Mouse (Mus musculus): Measurements from ENCODE around the gene Gm6370. TPM values are rescaled to one million over a fixed set of nuclear protein-coding genes. Genes with fewer than 3 reads are reported as not detected.
"Not testable (repeated sequence)": the region's sequence is repeated elsewhere in the genome, so short reads cannot be mapped to it uniquely, and the experiment has no call there.

The Gm6370 gene
- polyA plus RNA-seq, 1 experiment from 2014 or later = not detected

DNA sequence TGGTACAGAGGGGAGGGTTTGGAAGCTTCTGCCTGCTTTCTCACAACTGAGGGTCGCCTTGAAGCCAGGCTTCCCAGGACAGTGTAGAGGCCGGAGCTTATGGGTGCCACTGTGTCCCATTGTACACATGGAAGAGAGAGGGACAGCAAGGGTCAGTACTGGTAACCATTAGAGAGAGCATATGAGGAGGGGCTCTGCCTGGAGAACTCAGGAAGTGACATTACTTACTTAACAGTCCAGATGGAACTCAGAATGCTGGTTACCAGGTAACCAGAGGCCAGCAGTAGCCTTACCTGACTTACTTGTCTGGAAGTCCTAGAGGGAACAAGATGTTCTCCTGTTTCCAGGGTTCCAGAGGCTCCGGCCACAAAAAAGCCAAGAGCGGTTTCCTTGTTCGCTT lies 10.9 kb downstream of the Gm6370 start, which contains the start of gene 4930449I24Rik:
Gene 4930449I24Rik, plus strand, starts transcription at position 301 of the 400 bp plus-strand sequence.
- not testable (repeated sequence) for DNase-seq (ENCODE audit: low spot score); H3K27me3 ChIP-seq (ENCODE audit: insufficient read depth, poor library complexity, severe bottlenecking); H3K4me3 ChIP-seq; H3K27ac ChIP-seq; H3K9me3 ChIP-seq; H3K4me1 ChIP-seq; H3K36me3 ChIP-seq
- no CpG with 5 or more reads among the region's 5 CpGs for WGBS

DNA sequence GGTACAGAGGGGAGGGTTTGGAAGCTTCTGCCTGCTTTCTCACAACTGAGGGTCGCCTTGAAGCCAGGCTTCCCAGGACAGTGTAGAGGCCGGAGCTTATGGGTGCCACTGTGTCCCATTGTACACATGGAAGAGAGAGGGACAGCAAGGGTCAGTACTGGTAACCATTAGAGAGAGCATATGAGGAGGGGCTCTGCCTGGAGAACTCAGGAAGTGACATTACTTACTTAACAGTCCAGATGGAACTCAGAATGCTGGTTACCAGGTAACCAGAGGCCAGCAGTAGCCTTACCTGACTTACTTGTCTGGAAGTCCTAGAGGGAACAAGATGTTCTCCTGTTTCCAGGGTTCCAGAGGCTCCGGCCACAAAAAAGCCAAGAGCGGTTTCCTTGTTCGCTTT lies 22.7 kb downstream of the Gm6370 start, which contains the start of gene Gm3402:
Gene Gm3402, plus strand, starts transcription at position 301 of the 400 bp plus-strand sequence.
- H3K36me3 ChIP-seq; DNase-seq (ENCODE audit: low spot score); H3K4me3 ChIP-seq; H3K9me3 ChIP-seq; H3K27me3 ChIP-seq (ENCODE audit: insufficient read depth, poor library complexity, severe bottlenecking); H3K4me1 ChIP-seq; H3K27ac ChIP-seq: not testable (repeated sequence)
- WGBS = 93% methylated on average over 2 of the region's 5 CpGs

DNA sequence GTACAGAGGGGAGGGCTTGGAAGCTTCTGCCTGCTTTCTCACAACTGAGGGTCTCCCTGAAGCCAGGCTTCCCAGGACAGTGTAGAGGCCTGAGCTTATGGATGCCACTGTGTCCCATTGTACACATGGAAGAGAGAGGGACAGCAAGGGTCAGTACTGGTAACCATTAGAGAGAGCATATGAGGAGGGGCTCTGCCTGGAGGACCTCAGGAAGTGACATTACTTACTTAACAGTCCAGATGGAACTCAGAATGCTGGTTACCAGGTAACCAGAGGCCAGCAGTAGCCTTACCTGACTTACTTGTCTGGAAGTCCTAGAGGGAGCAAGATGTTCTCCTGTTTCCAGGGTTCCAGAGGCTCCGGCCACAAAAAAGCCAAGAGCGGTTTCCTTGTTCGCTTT lies 34.3 kb downstream of the Gm6370 start, which contains the start of gene Gm3404:
Gene Gm3404, plus strand, starts transcription at position 301 of the 400 bp plus-strand sequence.
- not testable (repeated sequence) for DNase-seq (ENCODE audit: low spot score); H3K4me1 ChIP-seq

DNA sequence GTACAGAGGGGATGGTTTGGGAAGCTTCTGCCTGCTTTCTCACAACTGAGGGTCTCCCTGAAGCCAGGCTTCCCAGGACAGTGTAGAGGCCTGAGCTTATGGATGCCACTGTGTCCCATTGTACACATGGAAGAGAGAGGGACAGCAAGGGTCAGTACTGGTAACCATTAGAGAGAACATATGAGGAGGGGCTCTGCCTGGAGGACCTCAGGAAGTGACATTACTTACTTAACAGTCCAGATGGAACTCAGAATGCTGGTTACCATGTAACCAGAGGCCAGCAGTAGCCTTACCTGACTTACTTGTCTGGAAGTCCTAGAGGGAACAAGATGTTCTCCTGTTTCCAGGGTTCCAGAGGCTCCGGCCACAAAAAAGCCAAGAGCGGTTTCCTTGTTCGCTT lies 46.2 kb downstream of the Gm6370 start, which contains the start of gene Gm3409:
Gene Gm3409, plus strand, starts transcription at position 301 of the 400 bp plus-strand sequence.
- H3K27ac ChIP-seq; DNase-seq (ENCODE audit: low spot score); H3K4me1 ChIP-seq; H3K4me3 ChIP-seq; H3K27me3 ChIP-seq (ENCODE audit: insufficient read depth, poor library complexity, severe bottlenecking); H3K9me3 ChIP-seq; H3K36me3 ChIP-seq: not testable (repeated sequence)
- 69% methylated on average over 3 of the region's 3 CpGs for WGBS

More for the DNA sequence above, 34.3 kb downstream of the Gm6370 start, which contains the start of gene Gm3404:
- not testable (repeated sequence) for H3K4me3 ChIP-seq; H3K27me3 ChIP-seq (ENCODE audit: insufficient read depth, poor library complexity, severe bottlenecking); H3K36me3 ChIP-seq; H3K9me3 ChIP-seq; H3K27ac ChIP-seq
- WGBS = 89% methylated on average over 3 of the region's 3 CpGs

Other genes starting within 250 kb of the Gm6370 start
- 0.69 and 2.0 TPM in 2 replicates for gene Wasf3, start 106.4 kb upstream of the Gm6370 start, polyA plus RNA-seq (2016; fragmentation: Nextera tagmentation; extraction: Ambion mirVana)
- gene Gm6408, start 9.4 kb upstream of the Gm6370 start, polyA plus RNA-seq (2016; fragmentation: Nextera tagmentation; extraction: Ambion mirVana) = not detected in 2 replicates
- gene 4930449I24Rik, start 11.0 kb downstream of the Gm6370 start, polyA plus RNA-seq (2016; fragmentation: Nextera tagmentation; extraction: Ambion mirVana) = not detected in 2 replicates
- not detected in 2 replicates for gene Gm3402, start 22.8 kb downstream of the Gm6370 start, polyA plus RNA-seq (2016; fragmentation: Nextera tagmentation; extraction: Ambion mirVana)
- gene Gm3404, start 34.4 kb downstream of the Gm6370 start, polyA plus RNA-seq (2016; fragmentation: Nextera tagmentation; extraction: Ambion mirVana) = not detected in 2 replicates
- not detected in 2 replicates for gene Gm3409, start 46.3 kb downstream of the Gm6370 start, polyA plus RNA-seq (2016; fragmentation: Nextera tagmentation; extraction: Ambion mirVana)
- not detected in 2 replicates for gene Gm3415, start 64.8 kb downstream of the Gm6370 start, polyA plus RNA-seq (2016; fragmentation: Nextera tagmentation; extraction: Ambion mirVana)
- 0.09 and 0.23 TPM in 2 replicates for gene Gpr12, start 93.9 kb downstream of the Gm6370 start, polyA plus RNA-seq (2016; fragmentation: Nextera tagmentation; extraction: Ambion mirVana)